Mouse (Mus musculus) erythroblast, embryonic 14.5 days (primary cell): ENCODE measurements around the gene Dap. TPM values are rescaled to one million over a fixed set of nuclear protein-coding genes. Genes with fewer than 3 reads are reported as not detected.

Experiments
- H3K27me3 ChIP-seq: 2 replicates; pipeline ENCODE4 v1.6.1; 2012; ENCODE audit warnings: inconsistent platforms; ENCODE audit not compliant: control insufficient read depth
- H3K36me3 ChIP-seq: 2 replicates; pipeline ENCODE4 v1.6.1; 2012; ENCODE audit warnings: mild to moderate bottlenecking, inconsistent platforms; ENCODE audit not compliant: control insufficient read depth
- H3K4me1 ChIP-seq: 2 replicates; pipeline ENCODE4 v1.6.1; 2012; ENCODE audit warnings: inconsistent platforms; ENCODE audit not compliant: control insufficient read depth
- H3K4me3 ChIP-seq: replicated peaks from 2 replicates; pipeline ENCODE3; 2012; ENCODE audit warnings: moderate library complexity, mild to moderate bottlenecking, inconsistent platforms
- H3K9me3 ChIP-seq: 2 replicates; pipeline ENCODE4 v1.6.1; 2012; ENCODE audit warnings: low read length, inconsistent platforms, mixed read lengths; ENCODE audit not compliant: control insufficient read depth
- GATA1 ChIP-seq: IDR thresholded peaks from 2 replicates; pipeline ENCODE4 v1.6.1; 2012; ENCODE audit warnings: low read length, inconsistent platforms, mixed read lengths
- TAL1 ChIP-seq: IDR thresholded peaks from 3 replicates; pipeline ENCODE4 v1.6.1; 2012; ENCODE audit warnings: low read length, inconsistent platforms, mixed read lengths
- polyA plus RNA-seq: library from polyadenylated mRNA; stranded (reverse); fragments of >175 nt; gene quantifications from 2 replicates; pipeline ENCODE4 v1.2.3, GENCODE M21; 2012

Dap gene
- polyA plus RNA-seq, 1 experiment: 2.0 TPM

- Histone ChIP-seq H3K4me1 (peaks cover 2% of the 10 kb centered on the region), H3K4me3 (no peak overlapping the region), H3K27me3 (no peaks in the 10 kb centered on the region), H3K36me3 (no peaks in the 10 kb centered on the region), H3K9me3 (no peaks in the 10 kb centered on the region)
- no peak for TF ChIP-seq GATA1
- TF ChIP-seq TAL1: no peak
Observed at GRCm38 (mm10) chr15:31281830-31282229, 57.7 kb downstream of the Dap start.

DNA sequence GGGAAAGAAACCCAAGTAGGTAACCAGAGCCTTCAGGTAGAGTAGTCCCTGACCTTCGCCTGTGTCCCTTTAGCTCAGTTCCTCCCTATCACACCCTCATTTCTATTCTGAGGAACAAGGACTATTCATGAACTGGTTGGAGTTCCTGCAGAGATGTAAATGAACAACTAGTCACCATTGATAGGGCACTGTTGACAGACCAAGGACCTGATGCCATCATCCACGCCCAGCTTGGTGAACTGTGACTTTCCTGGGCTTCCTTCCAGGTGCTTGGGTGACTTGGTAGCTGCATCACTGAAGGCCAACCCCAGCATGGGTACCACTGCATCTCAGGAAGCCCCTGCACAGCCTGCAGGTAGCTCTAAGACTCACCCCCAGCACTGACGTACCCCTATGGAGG lies 58.2 kb downstream of the Dap start:
- no peaks in the 10 kb centered on the region for H3K27me3 ChIP-seq
- H3K4me3 ChIP-seq: no peak overlapping the region
- TF ChIP-seq GATA1: no peak
- TF ChIP-seq TAL1: no peak
- H3K36me3 ChIP-seq: no peaks in the 10 kb centered on the region
- H3K9me3 ChIP-seq: no peaks in the 10 kb centered on the region
- H3K4me1 ChIP-seq: peaks cover 2% of the 10 kb centered on the region

DNA sequence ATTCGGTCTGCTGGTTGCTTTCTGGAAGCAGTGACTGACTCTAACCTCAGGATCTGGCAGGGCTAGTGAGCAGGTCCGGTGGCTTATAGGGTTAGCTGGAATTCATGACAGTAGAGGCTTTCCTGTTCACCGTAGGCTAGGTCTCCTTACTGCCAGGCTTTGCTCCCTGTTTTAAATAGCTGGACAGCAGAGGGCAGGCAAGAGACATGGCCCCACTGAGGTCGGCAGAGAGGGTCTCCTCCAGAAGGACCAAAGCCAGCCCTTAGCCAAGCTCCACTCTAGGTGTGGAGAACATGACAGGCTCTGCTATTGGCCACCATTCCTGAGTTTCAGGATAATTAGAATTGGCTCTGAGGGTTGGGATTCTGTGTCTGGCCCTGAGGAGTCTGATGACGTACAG lies 60.0 kb downstream of the Dap start:
- H3K4me3 ChIP-seq: no peak overlapping the region
- H3K27me3 ChIP-seq: no peaks in the 10 kb centered on the region
- H3K9me3 ChIP-seq: no peaks in the 10 kb centered on the region
- no peaks in the 10 kb centered on the region for H3K36me3 ChIP-seq
- no peak for TF ChIP-seq TAL1
- TF ChIP-seq GATA1: no peak
- peaks cover 2% of the 10 kb centered on the region for H3K4me1 ChIP-seq

DNA sequence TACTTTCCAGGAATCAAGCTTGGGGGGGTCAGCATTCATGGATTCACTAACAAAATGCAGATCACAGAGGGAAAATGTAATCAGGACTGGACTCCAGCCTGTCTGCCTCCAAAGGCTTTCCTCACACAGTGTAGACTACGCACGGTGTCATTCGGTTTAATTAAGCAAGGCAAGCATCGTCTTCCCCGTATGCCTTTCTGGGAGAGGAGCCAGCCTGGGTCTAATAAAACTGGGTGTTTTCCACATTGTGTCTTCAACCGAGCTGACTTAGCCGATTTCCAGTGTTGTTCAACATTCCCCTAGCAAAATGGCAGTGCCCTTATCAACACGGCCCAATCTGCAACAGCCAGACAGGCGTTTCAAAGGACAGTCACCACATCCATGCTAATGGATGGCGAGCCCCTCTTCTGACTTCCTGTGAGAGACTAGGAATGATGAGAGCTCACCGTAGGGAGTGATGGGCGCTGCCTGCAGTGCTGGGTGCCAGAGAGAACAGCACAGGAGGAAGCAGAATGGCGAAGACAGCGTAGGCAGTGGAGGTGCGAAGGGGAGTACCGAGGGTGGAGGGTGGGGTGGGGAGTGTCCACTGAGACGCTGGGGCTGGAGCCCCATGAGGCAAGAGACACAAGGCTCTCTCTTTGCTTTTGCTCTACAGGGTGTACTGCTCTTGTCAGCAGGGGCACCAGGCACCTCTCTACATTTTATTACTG lies 61.0 kb downstream of the Dap start:
- Histone ChIP-seq H3K36me3 (no peaks in the 10 kb centered on the region), H3K27me3 (no peaks in the 10 kb centered on the region)
- TF ChIP-seq TAL1 (no peak), GATA1 (no peak)

DNA sequence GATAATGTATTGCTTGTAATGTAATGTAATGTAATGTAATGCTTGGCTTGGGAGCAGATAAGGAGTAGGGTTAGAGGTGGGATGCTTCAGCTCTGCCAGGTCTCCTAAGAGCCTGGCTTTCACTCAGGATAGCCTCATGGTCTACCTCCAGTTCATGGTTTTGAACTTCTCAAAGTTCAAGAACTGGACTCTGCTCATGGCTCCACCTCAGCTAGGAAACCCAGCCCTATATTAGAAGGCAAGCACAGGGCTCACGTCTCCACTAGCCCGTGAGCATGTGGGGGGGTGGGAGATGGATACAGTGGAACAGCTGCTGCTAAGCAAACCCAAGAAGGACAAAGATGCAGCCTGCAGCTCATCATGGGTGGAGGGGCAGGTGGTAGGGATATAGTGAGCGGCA lies 61.6 kb downstream of the Dap start:
- H3K9me3 ChIP-seq: no peaks in the 10 kb centered on the region
- TF ChIP-seq GATA1 (no peak), TAL1 (no peak)
- no peaks in the 10 kb centered on the region for H3K36me3 ChIP-seq
- no peaks in the 10 kb centered on the region for H3K27me3 ChIP-seq
- H3K4me1 ChIP-seq: peaks cover 2% of the 10 kb centered on the region
- H3K4me3 ChIP-seq: no peak overlapping the region

More for the DNA sequence above, 61.0 kb downstream of the Dap start:
- Histone ChIP-seq H3K4me1 (peaks cover 2% of the 10 kb centered on the region), H3K4me3 (no peak overlapping the region), H3K9me3 (no peaks in the 10 kb centered on the region)

DNA sequence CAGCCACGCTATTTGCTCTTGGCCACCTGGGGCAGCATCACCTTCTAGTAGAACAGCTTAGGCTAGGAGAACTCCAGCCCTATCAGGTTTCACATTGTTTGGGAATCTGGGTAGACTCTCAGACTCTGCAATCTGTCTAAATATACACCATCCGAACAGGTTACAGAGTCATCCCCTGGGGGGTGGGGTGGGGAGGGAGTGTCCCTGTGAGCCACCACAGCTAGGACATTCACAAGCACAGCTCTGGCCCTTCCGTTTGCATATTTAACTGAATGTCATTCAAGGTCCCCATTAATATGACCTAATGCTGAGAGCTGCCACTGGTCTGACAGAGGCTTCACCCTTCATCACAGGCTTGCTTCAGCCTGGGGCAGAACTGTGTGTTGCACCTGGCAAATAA lies 68.5 kb downstream of the Dap start:
- H3K27me3 ChIP-seq: peaks cover 9% of the 10 kb centered on the region
- no peaks in the 10 kb centered on the region for H3K9me3 ChIP-seq
- H3K4me1 ChIP-seq: no peaks in the 10 kb centered on the region
- TF ChIP-seq TAL1 (no peak), GATA1 (no peak)
- no peaks in the 10 kb centered on the region for H3K36me3 ChIP-seq
- no peak overlapping the region for H3K4me3 ChIP-seq

DNA sequence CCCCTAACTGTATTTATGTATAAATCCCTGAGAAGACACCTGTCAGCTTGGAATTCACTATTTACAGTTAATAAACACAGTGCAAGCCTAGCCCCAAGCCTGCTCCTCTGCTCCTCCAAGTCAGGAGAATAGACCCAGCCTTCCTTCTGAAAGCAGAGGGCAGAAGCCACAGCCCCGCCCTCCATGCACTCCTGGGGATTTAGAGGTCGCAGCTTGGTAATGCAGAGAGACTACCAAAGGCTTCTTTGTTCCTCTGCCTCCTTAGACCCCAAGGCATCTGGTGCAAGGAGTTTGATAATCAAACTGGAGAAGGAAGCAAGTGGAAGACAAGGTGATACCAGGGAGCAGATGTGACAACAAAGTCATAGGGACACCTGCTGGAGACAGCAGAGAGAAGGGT lies 70.2 kb downstream of the Dap start:
- no peak overlapping the region for H3K4me3 ChIP-seq
- no peaks in the 10 kb centered on the region for H3K9me3 ChIP-seq
- no peaks in the 10 kb centered on the region for H3K4me1 ChIP-seq
- H3K36me3 ChIP-seq: no peaks in the 10 kb centered on the region
- TF ChIP-seq TAL1 (no peak), GATA1 (no peak)
- H3K27me3 ChIP-seq: peaks cover 14% of the 10 kb centered on the region

DNA sequence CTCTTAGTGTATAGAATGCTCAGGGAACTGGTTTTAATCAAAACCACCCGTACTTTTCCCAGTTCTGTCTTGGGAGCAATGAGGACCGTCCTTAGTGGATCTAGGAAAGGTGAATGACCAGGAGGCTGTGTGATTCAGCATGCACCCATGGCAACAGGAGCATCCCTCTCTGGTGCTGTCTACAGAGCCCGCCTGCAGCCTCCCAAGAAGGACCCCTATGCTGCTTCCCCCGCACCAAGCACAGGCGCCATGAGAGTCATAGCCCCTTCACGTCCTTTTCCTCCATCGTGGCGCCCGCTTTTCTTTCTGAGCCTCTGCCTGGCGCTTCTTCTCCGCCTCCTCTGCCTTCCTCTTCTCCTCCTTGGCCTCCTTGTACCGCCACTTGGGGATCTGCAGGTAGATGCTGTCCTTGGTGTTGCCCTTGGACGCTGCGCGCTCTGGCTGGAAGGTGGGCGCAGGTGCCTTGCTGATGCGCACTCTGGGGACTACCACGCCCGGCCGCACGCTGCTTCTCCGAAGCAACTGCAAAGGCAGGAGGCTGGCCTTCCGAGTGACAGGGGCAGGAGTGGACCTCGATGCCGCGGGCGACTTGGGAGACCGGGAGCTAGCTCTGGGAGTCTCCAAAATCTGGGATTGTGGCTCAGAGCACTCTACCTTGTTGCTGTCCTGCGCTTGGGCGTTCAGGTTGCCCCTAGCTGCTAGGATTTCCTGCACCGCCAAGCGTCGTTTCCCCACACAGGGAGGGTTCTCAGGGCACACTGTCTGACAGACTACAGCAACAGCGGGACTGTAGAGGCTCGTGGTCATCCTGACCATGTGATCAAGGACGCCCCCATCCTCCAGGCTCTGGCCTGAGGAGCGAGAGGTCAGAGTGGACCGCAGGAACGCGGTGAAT lies 73.0 kb downstream of the Dap start:
- Histone ChIP-seq H3K27me3 (peaks cover 14% of the 10 kb centered on the region), H3K36me3 (no peaks in the 10 kb centered on the region), H3K4me3 (no peak overlapping the region), H3K9me3 (no peaks in the 10 kb centered on the region), H3K4me1 (no peaks in the 10 kb centered on the region)
- TF ChIP-seq TAL1: no peak

- H3K36me3 ChIP-seq: no peaks in the 10 kb centered on the region
- no peaks in the 10 kb centered on the region for H3K4me1 ChIP-seq
- H3K4me3 ChIP-seq: no peak overlapping the region
- TF ChIP-seq TAL1 (no peak), GATA1 (no peak)
- H3K27me3 ChIP-seq: peaks cover 14% of the 10 kb centered on the region
- H3K9me3 ChIP-seq: no peaks in the 10 kb centered on the region
Observed at GRCm38 (mm10) chr15:31297777-31298137, 73.6 kb downstream of the Dap start.
